ENCODE assay signal across 13 mouse cellular contexts in genomic region chr4:114379416-114379956, GRCm38 (mm10).
"Had no signal": no experiment of that assay in that cellular context is flagged by ENCODE, and none has a peak within 500 bp of the region (broad histone marks: within the 10 kb centered on the region; RNA-seq: fewer than 3 reads in every experiment).

No protein-coding gene starts in this region.

- H3K4me3 ChIP-seq: limb, embryonic 12.5 days; midbrain, embryonic 10.5 days; stomach, embryonic 15.5 days had no signal

- H3K9ac ChIP-seq: limb, embryonic 12.5 days; liver, embryonic 14.5 days; stomach, embryonic 15.5 days had no signal

- ATAC-seq: lung, postnatal 0 days; midbrain, embryonic 16.5 days had no signal

- DNase-seq: kidney, adult 8-10 months; kidney, postnatal 25 days; lung, adult 18-20 months; lung, postnatal 36 days; right cerebral cortex, postnatal 14 days; thymus, adult 2 months; thymus, postnatal 25 days had no signal

- H3K27me3 ChIP-seq: stomach, embryonic 15.5 days had no signal

- H3K36me3 ChIP-seq: limb, embryonic 12.5 days; midbrain, embryonic 10.5 days; stomach, embryonic 15.5 days had no signal

- H3K9me3 ChIP-seq: limb, embryonic 12.5 days; midbrain, embryonic 10.5 days; stomach, embryonic 15.5 days had no signal

- H3K27ac ChIP-seq: liver, embryonic 14.5 days; midbrain, embryonic 10.5 days; stomach, embryonic 15.5 days had no signal

- H3K4me2 ChIP-seq: limb, embryonic 12.5 days; stomach, embryonic 15.5 days had no signal

- H3K4me1 ChIP-seq: midbrain, embryonic 10.5 days; stomach, embryonic 15.5 days had no signal
